7 mouse cellular contexts compared by ENCODE assay signal in genomic region chr15:84218783-84219271, GRCm38 (mm10). TPM values are rescaled to one million over a fixed set of nuclear protein-coding genes. Genes with fewer than 3 reads are reported as not detected.
DNase-seq lines count a peak whose midpoint lies in the region; ATAC-seq lines count a peak whose summit lies in the region.

No protein-coding gene starts in this region.

- peaks cover 11% of the 10 kb centered on the region for H3K36me3 ChIP-seq in heart, embryonic 10.5 days
- peaks cover 13% of the 10 kb centered on the region for H3K36me3 ChIP-seq in limb, embryonic 12.5 days
- no peaks in the 10 kb centered on the region for H3K36me3 ChIP-seq in stomach, embryonic 16.5 days (ENCODE audit: control insufficient read depth, insufficient read depth, low read length)

- no peak overlapping the region; the same call in 1 of the 2 replicates for H3K9ac ChIP-seq in limb, embryonic 12.5 days (replicated peaks)
- no peak overlapping the region for H3K9ac ChIP-seq in stomach, embryonic 16.5 days (ENCODE audit: low read length)

- peak; percentile 9 for DNase-seq in thymus, postnatal 0 days (ENCODE audit: low spot score)
- DNase-seq in thymus, postnatal 14 days, result no peak
- no peak for DNase-seq in heart, embryonic 10.5 days (ENCODE audit: low spot score)
- DNase-seq in left cerebral cortex, postnatal 10 days (ENCODE audit: extremely low spot score in 1 of 2, low spot score in 2 of 2), result no peak

- no peak overlapping the region; the same call in 1 of the 2 replicates for H3K4me3 ChIP-seq in heart, embryonic 10.5 days
- H3K4me3 ChIP-seq in limb, embryonic 12.5 days (replicated peaks), result no peak overlapping the region
- no peak overlapping the region for H3K4me3 ChIP-seq in stomach, embryonic 16.5 days (replicated peaks; ENCODE audit: low read length)

- H3K4me2 ChIP-seq in limb, embryonic 12.5 days, result peak overlapping the region; percentile 35
- H3K4me2 ChIP-seq in stomach, embryonic 16.5 days (ENCODE audit: low read depth, low read length), result peak overlapping the region; percentile 26; the same call in 1 of the 2 replicates

- no peaks in the 10 kb centered on the region for H3K9me3 ChIP-seq in heart, embryonic 10.5 days
- H3K9me3 ChIP-seq in limb, embryonic 12.5 days, result no peaks in the 10 kb centered on the region
- no peaks in the 10 kb centered on the region for H3K9me3 ChIP-seq in stomach, embryonic 16.5 days (replicated peaks; ENCODE audit: control insufficient read depth, low read length)

- H3K27me3 ChIP-seq in heart, embryonic 10.5 days (ENCODE audit: insufficient read depth, poor library complexity, severe bottlenecking), result no peaks in the 10 kb centered on the region
- H3K27me3 ChIP-seq in limb, embryonic 12.5 days, result no peaks in the 10 kb centered on the region
- no peaks in the 10 kb centered on the region for H3K27me3 ChIP-seq in stomach, embryonic 16.5 days (ENCODE audit: control insufficient read depth, insufficient read depth, low read length)

- H3K27ac ChIP-seq in heart, embryonic 10.5 days, result peak overlapping the region; percentile 82
- peak overlapping the region; percentile 78 for H3K27ac ChIP-seq in limb, embryonic 12.5 days
- peak overlapping the region; percentile 44; the same call in 1 of the 2 replicates for H3K27ac ChIP-seq in stomach, embryonic 16.5 days (ENCODE audit: low read length)

- WGBS in heart, embryonic 10.5 days, result 25% methylated on average over 9 of the region's 9 CpGs
- 7% methylated on average over 9 of the region's 9 CpGs for WGBS in limb, embryonic 12.5 days
- 15% methylated on average over 9 of the region's 9 CpGs for WGBS in stomach, embryonic 16.5 days

- ATAC-seq in limb, embryonic 12.5 days (ENCODE audit: insufficient number of reproducible peaks, insufficient read depth, low FRiP score, low TSS enrichment, low read depth), result peak; percentile 34; the same call in 1 of the 2 replicates
- peak; percentile 34; the same call in 1 of the 2 replicates for ATAC-seq in stomach, embryonic 16.5 days (ENCODE audit: insufficient read depth, low FRiP score)
- ATAC-seq in megakaryocyte-erythroid progenitor cell, adult 5-6 weeks (replicated peaks; ENCODE audit: low FRiP score, low TSS enrichment, poor library complexity, severe bottlenecking), result no peak

- intact Hi-C loops in left cerebral cortex, postnatal 10 days (cut with DNase I), result no loop called here

- H3K4me1 ChIP-seq in heart, embryonic 10.5 days, result peaks cover 67% of the 10 kb centered on the region
- peaks cover 63% of the 10 kb centered on the region for H3K4me1 ChIP-seq in limb, embryonic 12.5 days (replicated peaks)
- peaks cover 11% of the 10 kb centered on the region for H3K4me1 ChIP-seq in stomach, embryonic 16.5 days (ENCODE audit: control insufficient read depth, insufficient read depth, low read length)

RNA-seq across cellular contexts. Expression of gene Parvb, which starts 13.0 kb away (rescaled TPM):
- polyA plus RNA-seq in thymus, postnatal 0 days (2015; fragmentation: Nextera tagmentation; extraction: Ambion mirVana), result 2.8 and 3.1 TPM in 2 replicates
- 12.8 and 17.6 TPM in 2 replicates for polyA plus RNA-seq in heart, embryonic 10.5 days (2016; fragmentation: Nextera tagmentation; extraction: Ambion mirVana)
- 3.9 TPM in 2 replicates for polyA plus RNA-seq in limb, embryonic 12.5 days (2016; fragmentation: Nextera tagmentation; extraction: Ambion mirVana)
- polyA plus RNA-seq in stomach, embryonic 16.5 days (2015; fragmentation: Nextera tagmentation; extraction: Ambion mirVana), result 2.7 and 3.2 TPM in 2 replicates
- total RNA-seq in left cerebral cortex, postnatal 10 days (2021), result 10 to 100 TPM; 28.2 to 30.5 TPM
- 28.9 and 29.8 TPM in 2 replicates for total RNA-seq in megakaryocyte-erythroid progenitor cell, adult 5-6 weeks (2014; fragmentation: Nextera tagmentation)
- total RNA-seq in megakaryocyte-erythroid progenitor cell, adult 5-6 weeks (2017), result 2.1 and 3.2 TPM in 2 replicates

RNA-seq across cellular contexts. Expression of gene Samm50, which starts 26.8 kb away (rescaled TPM):
- 127 and 128 TPM in 2 replicates for polyA plus RNA-seq in thymus, postnatal 0 days (2015; fragmentation: Nextera tagmentation; extraction: Ambion mirVana)
- polyA plus RNA-seq in heart, embryonic 10.5 days (2016; fragmentation: Nextera tagmentation; extraction: Ambion mirVana), result 122 and 132 TPM in 2 replicates
- polyA plus RNA-seq in limb, embryonic 12.5 days (2016; fragmentation: Nextera tagmentation; extraction: Ambion mirVana), result 106 and 111 TPM in 2 replicates
- polyA plus RNA-seq in stomach, embryonic 16.5 days (2015; fragmentation: Nextera tagmentation; extraction: Ambion mirVana), result 107 and 116 TPM in 2 replicates
- total RNA-seq in left cerebral cortex, postnatal 10 days (2021), result 10 to 100 TPM; 93.8 to 94.3 TPM
- total RNA-seq in megakaryocyte-erythroid progenitor cell, adult 5-6 weeks (2014; fragmentation: Nextera tagmentation), result 69.2 and 88.5 TPM in 2 replicates
- total RNA-seq in megakaryocyte-erythroid progenitor cell, adult 5-6 weeks (2017), result 46.4 and 53.9 TPM in 2 replicates

RNA-seq across cellular contexts. Expression of gene Pnpla3, which starts 51.2 kb away (rescaled TPM):
- 1.3 and 2.1 TPM in 2 replicates for polyA plus RNA-seq in thymus, postnatal 0 days (2015; fragmentation: Nextera tagmentation; extraction: Ambion mirVana)
- polyA plus RNA-seq in heart, embryonic 10.5 days (2016; fragmentation: Nextera tagmentation; extraction: Ambion mirVana), result 0.51 and 0.68 TPM in 2 replicates
- polyA plus RNA-seq in limb, embryonic 12.5 days (2016; fragmentation: Nextera tagmentation; extraction: Ambion mirVana), result 0.26 and 0.42 TPM in 2 replicates
- 0.80 and 1.3 TPM in 2 replicates for polyA plus RNA-seq in stomach, embryonic 16.5 days (2015; fragmentation: Nextera tagmentation; extraction: Ambion mirVana)
- 10 to 100 TPM; 13.1 to 16.3 TPM for total RNA-seq in left cerebral cortex, postnatal 10 days (2021)
- total RNA-seq in megakaryocyte-erythroid progenitor cell, adult 5-6 weeks (2014; fragmentation: Nextera tagmentation), result not detected in 2 replicates
- total RNA-seq in megakaryocyte-erythroid progenitor cell, adult 5-6 weeks (2017), result not detected in 2 replicates
